In genomic region chr11:58180756-58181155, GRCm38 (mm10) we compare ENCODE assay signal across 26 mouse cellular contexts. TPM values are rescaled to one million over a fixed set of nuclear protein-coding genes. Genes with fewer than 3 reads are reported as not detected.
DNase-seq lines count a peak whose midpoint lies in the region; ATAC-seq and TF ChIP-seq lines count a peak whose summit lies in the region.
"Had no signal": no experiment of that assay in that cellular context is flagged by ENCODE, and none has a peak within 500 bp of the region (broad histone marks: within the 10 kb centered on the region; RNA-seq: fewer than 3 reads in every experiment).

No protein-coding gene starts in this region.

- no peaks in the 10 kb centered on the region for H3K27me3 ChIP-seq in heart, embryonic 15.5 days
- H3K27me3 ChIP-seq in heart, adult 2 months (ENCODE audit: control insufficient read depth, insufficient read depth, low read length) = no peaks in the 10 kb centered on the region
- H3K27me3 ChIP-seq in kidney, embryonic 16.5 days (ENCODE audit: insufficient read depth, low read length) = no peaks in the 10 kb centered on the region
- H3K27me3 ChIP-seq in neural tube, embryonic 13.5 days = no peaks in the 10 kb centered on the region
- no peaks in the 10 kb centered on the region for H3K27me3 ChIP-seq in hindbrain, embryonic 14.5 days (ENCODE audit: control insufficient read depth, insufficient read depth, low read length)
- H3K27me3 ChIP-seq: CH12.LX; hindbrain, embryonic 15.5 days; limb, embryonic 12.5 days had no signal

- H3K4me3 ChIP-seq in heart, embryonic 15.5 days = no peak overlapping the region
- H3K4me3 ChIP-seq in heart, adult 2 months = no peak overlapping the region
- H3K4me3 ChIP-seq in kidney, embryonic 16.5 days (ENCODE audit: low read length) = no peak overlapping the region
- H3K4me3 ChIP-seq in neural tube, embryonic 13.5 days = no peak overlapping the region
- H3K4me3 ChIP-seq in hindbrain, embryonic 14.5 days (replicated peaks; ENCODE audit: low read length) = no peak overlapping the region
- H3K4me3 ChIP-seq: erythroblast, embryonic 14.5 days; gastrocnemius, adult 2 months; hindbrain, embryonic 15.5 days; limb, embryonic 12.5 days had no signal

- TF ChIP-seq CTCF in heart, adult 2 months (IDR thresholded peaks at IDR 0.05) = no peak

- no peaks in the 10 kb centered on the region for H3K9me3 ChIP-seq in heart, embryonic 15.5 days (replicated peaks)
- H3K9me3 ChIP-seq in kidney, embryonic 16.5 days (ENCODE audit: low read length) = no peaks in the 10 kb centered on the region
- H3K9me3 ChIP-seq in neural tube, embryonic 13.5 days = no peaks in the 10 kb centered on the region
- no peaks in the 10 kb centered on the region for H3K9me3 ChIP-seq in hindbrain, embryonic 14.5 days (ENCODE audit: control insufficient read depth, low read length)
- H3K9me3 ChIP-seq: hindbrain, embryonic 15.5 days; limb, embryonic 12.5 days had no signal

- H3K36me3 ChIP-seq in heart, embryonic 15.5 days = peaks cover 32% of the 10 kb centered on the region
- H3K36me3 ChIP-seq in heart, adult 2 months (ENCODE audit: control insufficient read depth, insufficient read depth, low read length) = peaks cover 2% of the 10 kb centered on the region; the same call in 1 of the 2 replicates
- peaks cover 19% of the 10 kb centered on the region for H3K36me3 ChIP-seq in kidney, embryonic 16.5 days (ENCODE audit: insufficient read depth, low read length)
- H3K36me3 ChIP-seq in neural tube, embryonic 13.5 days = peaks cover 40% of the 10 kb centered on the region
- peaks cover 46% of the 10 kb centered on the region for H3K36me3 ChIP-seq in hindbrain, embryonic 14.5 days (replicated peaks; ENCODE audit: control insufficient read depth, insufficient read depth)

- no peak for TF ChIP-seq POLR2A in heart, adult 2 months (IDR thresholded peaks at IDR 0.05; ENCODE audit: insufficient read depth, low read depth, low read length)

- H3K4me1 ChIP-seq in heart, embryonic 15.5 days (replicated peaks) = peaks cover 8% of the 10 kb centered on the region
- no peaks in the 10 kb centered on the region for H3K4me1 ChIP-seq in heart, adult 2 months (ENCODE audit: control insufficient read depth, insufficient read depth, low read length)
- H3K4me1 ChIP-seq in kidney, embryonic 16.5 days (ENCODE audit: insufficient read depth, low read length) = no peaks in the 10 kb centered on the region
- H3K4me1 ChIP-seq in neural tube, embryonic 13.5 days (replicated peaks) = no peaks in the 10 kb centered on the region
- no peaks in the 10 kb centered on the region for H3K4me1 ChIP-seq in hindbrain, embryonic 14.5 days (replicated peaks; ENCODE audit: control insufficient read depth, insufficient read depth, low read length)
- H3K4me1 ChIP-seq: hindbrain, embryonic 15.5 days; limb, embryonic 12.5 days had no signal

- TF ChIP-seq EP300 in heart, adult 2 months (IDR thresholded peaks at IDR 0.05; ENCODE audit: insufficient read depth, low read depth, low read length) = no peak

- no peak overlapping the region for H3K4me2 ChIP-seq in heart, embryonic 15.5 days
- no peak overlapping the region for H3K4me2 ChIP-seq in kidney, embryonic 16.5 days (replicated peaks; ENCODE audit: low read depth, low read length)
- no peak overlapping the region for H3K4me2 ChIP-seq in neural tube, embryonic 13.5 days
- no peak overlapping the region for H3K4me2 ChIP-seq in hindbrain, embryonic 14.5 days (replicated peaks)
- H3K4me2 ChIP-seq: hindbrain, embryonic 15.5 days; limb, embryonic 12.5 days; lung, embryonic 14.5 days had no signal

- intact Hi-C loops in heart, adult 2 months (cut with DNase I) = no loop called here

- ATAC-seq in heart, embryonic 15.5 days (replicated peaks; ENCODE audit: insufficient number of reproducible peaks, insufficient read depth, low FRiP score, low read depth) = no peak
- ATAC-seq in kidney, embryonic 16.5 days (ENCODE audit: low FRiP score, low TSS enrichment) = no peak
- ATAC-seq in neural tube, embryonic 13.5 days (ENCODE audit: low read depth) = no peak
- no peak for ATAC-seq in hindbrain, embryonic 14.5 days (ENCODE audit: low FRiP score)
- ATAC-seq: forebrain, embryonic 16.5 days; inflammation-experienced regulatory T-cells, adult 6 months had no signal

- peak overlapping the region; percentile 5; the same call in 1 of the 2 replicates for H3K27ac ChIP-seq in heart, embryonic 15.5 days
- no peak overlapping the region for H3K27ac ChIP-seq in heart, adult 2 months
- no peak overlapping the region for H3K27ac ChIP-seq in kidney, embryonic 16.5 days (ENCODE audit: low read length)
- H3K27ac ChIP-seq in neural tube, embryonic 13.5 days (replicated peaks) = 0 out of 2 replicates have a peak overlapping the region, but pooled peaks have one; percentile 18
- no peak overlapping the region for H3K27ac ChIP-seq in hindbrain, embryonic 14.5 days
- H3K27ac ChIP-seq: gastrocnemius, adult 2 months; hindbrain, embryonic 15.5 days; limb, embryonic 12.5 days; liver, embryonic 14.5 days; stomach, postnatal 0 days had no signal

- no peaks in the 10 kb centered on the region for H3K79me2 ChIP-seq in heart, adult 2 months (replicated peaks; ENCODE audit: control insufficient read depth, insufficient read depth, low read length)

- DNase-seq in heart, adult 2 months = no peak
- peak; percentile 40 for DNase-seq in kidney, adult 18-20 months
- DNase-seq in neural tube, embryonic 10.5 days (ENCODE audit: extremely low spot score, low spot score) = no peak
- DNase-seq in kidney, postnatal 25 days = peak; percentile 39 to 65
- no peak for DNase-seq in hindbrain, embryonic 14.5 days (ENCODE audit: low spot score)
- DNase-seq: adrenal gland, adult 8-10 months; cerebellum, adult 2 months; cerebellum, postnatal 14 days; gastrocnemius, adult 2 months; heart, postnatal 10 days; layer of hippocampus, postnatal 36 days; lung, embryonic 14.5 days; lung, postnatal 14 days; midbrain, embryonic 14.5 days; right cerebral cortex, postnatal 25 days had no signal

- no peak overlapping the region for H3K9ac ChIP-seq in heart, embryonic 15.5 days
- H3K9ac ChIP-seq in heart, adult 2 months (ENCODE audit: low read depth, low read length) = no peak overlapping the region
- H3K9ac ChIP-seq in kidney, embryonic 16.5 days (replicated peaks; ENCODE audit: low read length) = no peak overlapping the region
- no peak overlapping the region for H3K9ac ChIP-seq in neural tube, embryonic 13.5 days
- no peak overlapping the region for H3K9ac ChIP-seq in hindbrain, embryonic 14.5 days
- H3K9ac ChIP-seq: hindbrain, embryonic 15.5 days; limb, embryonic 12.5 days; liver, embryonic 14.5 days; lung, embryonic 14.5 days had no signal

- 83% methylated on average over 7 of the region's 7 CpGs for WGBS in heart, embryonic 15.5 days
- WGBS in heart, adult 2 months = 88% methylated on average over 7 of the region's 7 CpGs
- 84% methylated on average over 7 of the region's 7 CpGs for WGBS in kidney, embryonic 16.5 days
- 94% methylated on average over 7 of the region's 7 CpGs for WGBS in neural tube, embryonic 13.5 days
- WGBS in hindbrain, embryonic 14.5 days = 96% methylated on average over 7 of the region's 7 CpGs

RNA-seq across cellular contexts. Expression of gene Mrpl22, which starts 9.3 kb away (rescaled TPM):
- polyA plus RNA-seq in heart, embryonic 15.5 days (2015; fragmentation: Nextera tagmentation; extraction: Ambion mirVana) = 99.6 and 102 TPM in 2 replicates
- total RNA-seq in heart, adult 2 months (2021) = 10 to 100 TPM; 50.7 to 53.9 TPM
- 48.4 and 48.6 TPM in 2 replicates for polyA plus RNA-seq in heart, adult 2 months (2012; rRNA removed)
- polyA plus RNA-seq in kidney, embryonic 16.5 days (2015; fragmentation: Nextera tagmentation; extraction: Ambion mirVana) = 132 and 138 TPM in 2 replicates
- 111 and 127 TPM in 2 replicates for polyA plus RNA-seq in neural tube, embryonic 13.5 days (2015; fragmentation: Nextera tagmentation; extraction: Ambion mirVana)
- polyA plus RNA-seq in hindbrain, embryonic 14.5 days (2014; fragmentation: Nextera tagmentation; extraction: Ambion mirVana) = 86.9 and 98.4 TPM in 2 replicates

RNA-seq across cellular contexts. Expression of gene Gemin5, which starts 12.4 kb away (rescaled TPM):
- 9.6 and 13.3 TPM in 2 replicates for polyA plus RNA-seq in heart, embryonic 15.5 days (2015; fragmentation: Nextera tagmentation; extraction: Ambion mirVana)
- 1 to 10 TPM; 9.1 to 9.3 TPM for total RNA-seq in heart, adult 2 months (2021)
- polyA plus RNA-seq in heart, adult 2 months (2012; rRNA removed) = 3.2 and 4.7 TPM in 2 replicates
- 22.5 and 24.0 TPM in 2 replicates for polyA plus RNA-seq in kidney, embryonic 16.5 days (2015; fragmentation: Nextera tagmentation; extraction: Ambion mirVana)
- polyA plus RNA-seq in neural tube, embryonic 13.5 days (2015; fragmentation: Nextera tagmentation; extraction: Ambion mirVana) = 12.4 and 17.7 TPM in 2 replicates
- polyA plus RNA-seq in hindbrain, embryonic 14.5 days (2014; fragmentation: Nextera tagmentation; extraction: Ambion mirVana) = 12.5 and 15.5 TPM in 2 replicates

RNA-seq across cellular contexts. Expression of gene Igtp, which starts 18.6 kb away (rescaled TPM):
- polyA plus RNA-seq in heart, embryonic 15.5 days (2015; fragmentation: Nextera tagmentation; extraction: Ambion mirVana) = 6.4 and 10.1 TPM in 2 replicates
- total RNA-seq in heart, adult 2 months (2021) = 10 to 100 TPM in 1 of 2 experiments, 1 to 10 TPM in 1; 9.3 to 12.4 TPM
- 14.1 and 16.4 TPM in 2 replicates for polyA plus RNA-seq in heart, adult 2 months (2012; rRNA removed)
- polyA plus RNA-seq in kidney, embryonic 16.5 days (2015; fragmentation: Nextera tagmentation; extraction: Ambion mirVana) = 4.5 and 4.8 TPM in 2 replicates
- polyA plus RNA-seq in neural tube, embryonic 13.5 days (2015; fragmentation: Nextera tagmentation; extraction: Ambion mirVana) = 1.5 and 2.2 TPM in 2 replicates
- polyA plus RNA-seq in hindbrain, embryonic 14.5 days (2014; fragmentation: Nextera tagmentation; extraction: Ambion mirVana) = 1.5 and 2.4 TPM in 2 replicates

RNA-seq across cellular contexts. Expression of gene Irgm2, which starts 18.7 kb away (rescaled TPM):
- polyA plus RNA-seq in heart, embryonic 15.5 days (2015; fragmentation: Nextera tagmentation; extraction: Ambion mirVana) = 4.2 and 5.7 TPM in 2 replicates
- 10 to 100 TPM; 10.6 to 16.4 TPM for total RNA-seq in heart, adult 2 months (2021)
- 11.9 and 18.3 TPM in 2 replicates for polyA plus RNA-seq in heart, adult 2 months (2012; rRNA removed)
- polyA plus RNA-seq in kidney, embryonic 16.5 days (2015; fragmentation: Nextera tagmentation; extraction: Ambion mirVana) = 2.6 and 2.7 TPM in 2 replicates
- 0.95 and 0.98 TPM in 2 replicates for polyA plus RNA-seq in neural tube, embryonic 13.5 days (2015; fragmentation: Nextera tagmentation; extraction: Ambion mirVana)
- polyA plus RNA-seq in hindbrain, embryonic 14.5 days (2014; fragmentation: Nextera tagmentation; extraction: Ambion mirVana) = 0.94 and 1.4 TPM in 2 replicates

Comparison
In these comparisons a context has a peak if more than half of its experiments do, and no peak if none do; other contexts are left out.
1. H3K27ac ChIP-seq: peak in heart, embryonic 15.5 days (single experiment) and neural tube, embryonic 13.5 days (single experiment); none in heart, adult 2 months (single experiment), kidney, embryonic 16.5 days (single experiment) and hindbrain, embryonic 14.5 days (single experiment).
2. DNase-seq: peak in kidney, adult 18-20 months (single experiment) and kidney, postnatal 25 days (2 of 2); none in heart, adult 2 months (0 of 2), neural tube, embryonic 10.5 days (single experiment) and hindbrain, embryonic 14.5 days (single experiment).